Mouse (Mus musculus) hindbrain, postnatal 0 days (tissue): ENCODE results near the gene Qrfpr. TPM values are rescaled to one million over a fixed set of nuclear protein-coding genes. Genes with fewer than 3 reads are reported as not detected.

Experiments used
- ATAC-seq: fragments of 200-750 bp; cut with Nextera tagmentation; 2 replicates; pipeline ENCODE4 v1.8.0; 2017; ENCODE audit warnings: mild to moderate bottlenecking, moderate TSS enrichment, moderate library complexity
- DNase-seq: peaks from one replicate; pipeline ENCODE4 v3.0.0-alpha.2; 2015; ENCODE audit warnings: low spot score
- H3K27ac ChIP-seq: fragments of 300-500 bp; sonication (generic); 2 replicates; pipeline ENCODE4 v1.5.1; 2014; ENCODE audit warnings: mild to moderate bottlenecking
- H3K27me3 ChIP-seq: fragments of 300-500 bp; sonication (generic); 2 replicates; pipeline ENCODE4 v1.6.1; 2014; ENCODE audit warnings: low read length, mixed read lengths; ENCODE audit not compliant: insufficient read depth
- H3K36me3 ChIP-seq: fragments of 300-500 bp; sonication (generic); 2 replicates; pipeline ENCODE4 v1.6.1; 2014; ENCODE audit warnings: low read length, mixed read lengths; ENCODE audit not compliant: insufficient read depth
- H3K4me1 ChIP-seq: fragments of 300-500 bp; sonication (generic); 2 replicates; pipeline ENCODE4 v1.6.1; 2014; ENCODE audit warnings: antibody characterized with exemption, low read length, mixed read lengths; ENCODE audit not compliant: insufficient read depth
- H3K4me2 ChIP-seq: fragments of 300-500 bp; sonication (generic); 2 replicates; pipeline ENCODE4 v1.6.1; 2014; ENCODE audit warnings: low read depth, mild to moderate bottlenecking, low read length, moderate library complexity, mixed read lengths
- H3K4me3 ChIP-seq: fragments of 300-500 bp; sonication (generic); 2 replicates; pipeline ENCODE4 v1.5.1; 2014; ENCODE audit warnings: low read length
- H3K9ac ChIP-seq: fragments of 300-500 bp; sonication (generic); replicated peaks from 2 replicates; pipeline ENCODE4 v1.6.1; 2014; ENCODE audit warnings: mild to moderate bottlenecking, low read length, moderate library complexity, mixed read lengths
- H3K9me3 ChIP-seq: fragments of 300-500 bp; sonication (generic); 2 replicates; pipeline ENCODE4 v1.6.1; 2016; ENCODE audit warnings: low read length, mixed read lengths
- CTCF ChIP-seq: IDR thresholded peaks from 2 replicates; pipeline ENCODE4 v1.5.1; 2016; ENCODE audit warnings: antibody characterized with exemption, control low read depth, low read depth
- WGBS: fragments of 180-500 bp; shearing (Covaris S2); extraction: QIAGEN DNeasy Blood & Tissue Kit; methylation state at CpG from one replicate; pipeline ENCODE4 v1.1.7; 2014; 5-methylcytosine and 5-hydroxymethylcytosine counted together
- polyA plus RNA-seq: library from polyadenylated mRNA; unstranded; fragments of >200 nt; fragmentation: Nextera tagmentation; extraction: Ambion mirVana; gene quantifications from 2 replicates; pipeline ENCODE4 v1.2.1, GENCODE M21; 2015
- total RNA-seq: library from RNA; depleted of rRNA; stranded (reverse); fragments of >200 nt; gene quantifications from 2 replicates; pipeline ENCODE4 v1.2.3, GENCODE M21; 2014

Gene Qrfpr
- total and polyA plus RNA-seq, 2 experiments from 2014 or later, result 0.89 to 1.3 TPM

DNA sequence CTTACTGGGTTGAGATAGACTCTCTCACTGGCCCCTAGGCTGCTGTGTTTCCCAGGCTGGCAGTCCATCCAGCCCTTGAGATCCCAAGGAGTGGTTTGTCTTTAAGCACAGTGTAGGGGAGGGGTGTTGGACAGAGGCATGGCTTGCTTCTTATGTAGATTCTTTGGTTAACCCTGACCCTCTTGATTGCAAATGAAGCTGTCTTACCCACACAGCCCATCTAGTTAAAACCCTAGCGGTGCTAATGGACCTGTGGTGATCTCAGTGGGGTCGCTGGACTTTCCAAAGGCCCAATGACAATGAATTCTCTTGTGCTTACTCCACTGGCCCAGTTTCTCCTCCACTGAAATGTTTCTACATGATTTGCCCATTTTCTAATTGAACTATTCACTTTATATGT lies 1.2 kb upstream of the Qrfpr start:
- Histone ChIP-seq H3K27me3 (peaks cover 6% of the 10 kb centered on the region; the same call in 1 of the 2 replicates), H3K9me3 (no peaks in the 10 kb centered on the region), H3K27ac (no peak overlapping the region), H3K4me1 (peaks cover 6% of the 10 kb centered on the region; the same call in 1 of the 2 replicates), H3K4me2 (no peak overlapping the region), H3K36me3 (no peaks in the 10 kb centered on the region), H3K4me3 (no peak overlapping the region), H3K9ac (no peak overlapping the region)
- ATAC-seq, result 0 out of 2 replicates have a peak, but pooled peaks have one; percentile 49
- no peak for DNase-seq
- WGBS, result 7% methylated on average over 2 of the region's 2 CpGs
- no peak for TF ChIP-seq CTCF

DNA sequence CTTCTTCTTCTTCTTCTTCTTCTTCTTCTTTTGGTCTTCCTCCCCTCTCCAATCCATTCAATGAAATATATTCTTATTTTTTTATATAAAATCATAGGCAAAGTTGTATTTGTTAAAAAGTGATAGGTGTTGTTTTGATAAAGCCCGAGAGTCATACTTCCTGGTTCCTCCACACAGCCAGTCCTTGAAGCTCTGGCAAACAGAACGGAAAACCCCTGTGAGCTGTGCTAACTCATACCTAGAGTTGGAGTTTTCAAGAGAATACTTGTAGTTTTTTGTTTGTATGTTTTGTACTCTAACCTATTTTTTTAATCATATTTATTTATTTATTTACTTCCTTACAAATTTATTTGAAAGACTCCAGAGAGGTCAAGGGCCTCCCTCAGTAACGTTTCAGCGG lies 9.4 kb downstream of the Qrfpr start:
- Histone ChIP-seq H3K4me3 (no peak overlapping the region), H3K9ac (no peak overlapping the region), H3K9me3 (no peaks in the 10 kb centered on the region), H3K27me3 (no peaks in the 10 kb centered on the region), H3K27ac (no peak overlapping the region), H3K4me2 (no peak overlapping the region), H3K36me3 (no peaks in the 10 kb centered on the region), H3K4me1 (no peaks in the 10 kb centered on the region)
- ATAC-seq (no peak), DNase-seq (no peak)
- TF ChIP-seq CTCF, result no peak
- WGBS, result 80% methylated on average over 4 of the region's 4 CpGs

DNA sequence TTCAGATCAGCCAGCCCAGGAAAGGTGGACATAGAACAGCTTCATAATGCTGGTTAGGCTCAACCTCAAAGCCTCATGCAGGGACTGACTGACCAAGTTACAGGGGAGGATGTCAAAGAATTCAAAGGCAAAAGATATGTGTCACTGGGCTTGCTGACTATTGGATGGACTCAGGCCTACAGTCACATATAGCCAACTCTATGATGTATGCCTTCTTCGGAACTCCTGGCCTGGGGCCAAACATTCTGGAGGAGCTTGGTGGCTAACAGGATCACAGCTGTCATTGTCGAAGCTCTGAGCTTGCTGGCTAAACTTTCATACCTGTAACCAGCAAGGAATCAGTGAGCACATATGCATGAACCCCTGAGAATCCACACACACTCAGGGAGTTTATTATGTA lies 11.2 kb downstream of the Qrfpr start:
- Histone ChIP-seq H3K9me3 (no peaks in the 10 kb centered on the region), H3K4me2 (no peak overlapping the region), H3K4me3 (no peak overlapping the region), H3K27me3 (no peaks in the 10 kb centered on the region), H3K36me3 (no peaks in the 10 kb centered on the region), H3K27ac (no peak overlapping the region), H3K9ac (no peak overlapping the region), H3K4me1 (no peaks in the 10 kb centered on the region)
- no peak for DNase-seq
- WGBS, result 43% methylated on average over 2 of the region's 2 CpGs
- TF ChIP-seq CTCF, result no peak
- ATAC-seq, result no peak

DNA sequence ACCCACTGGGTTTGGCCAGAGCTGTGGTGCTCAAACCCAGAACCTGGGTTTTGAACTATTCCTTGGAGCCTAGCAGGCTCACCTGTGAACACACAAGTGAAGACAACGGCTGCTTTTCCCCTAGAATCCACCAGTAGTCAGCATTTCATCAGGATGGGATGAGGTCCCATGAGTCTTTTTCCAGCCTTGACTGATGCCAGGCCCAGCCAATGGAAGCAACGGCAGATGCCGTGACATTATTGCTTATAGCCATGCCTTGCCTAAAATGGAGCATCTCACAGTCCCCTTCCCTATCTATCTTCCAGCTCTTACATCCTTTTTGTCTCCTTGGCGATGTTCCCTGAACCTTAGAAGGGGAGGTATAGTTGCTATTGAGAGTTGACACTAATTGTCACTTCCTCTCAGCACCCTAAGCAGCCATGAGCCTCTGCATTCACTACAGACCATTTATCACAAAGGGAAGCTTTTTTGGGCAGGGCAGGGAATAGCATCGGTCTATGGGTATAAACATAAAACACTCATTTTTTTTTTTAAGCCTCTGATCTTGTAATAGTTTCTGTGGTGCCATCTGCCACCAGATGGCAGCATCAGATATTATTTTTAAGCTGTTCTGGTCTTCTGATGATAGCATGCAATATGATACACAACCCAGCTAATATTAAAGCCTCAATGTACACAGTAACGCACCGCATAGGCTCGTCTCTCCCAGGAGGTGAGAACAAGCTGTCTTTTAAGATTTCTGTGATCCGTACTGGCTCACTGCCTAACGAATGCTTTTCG lies 12.1 kb downstream of the Qrfpr start:
- no peaks in the 10 kb centered on the region for H3K4me1 ChIP-seq
- no peaks in the 10 kb centered on the region for H3K27me3 ChIP-seq
- H3K9ac ChIP-seq, result no peak overlapping the region
- H3K36me3 ChIP-seq, result no peaks in the 10 kb centered on the region
- H3K4me2 ChIP-seq, result no peak overlapping the region
- ATAC-seq (peak; percentile 76), DNase-seq (peak; percentile 84)
- no peaks in the 10 kb centered on the region for H3K9me3 ChIP-seq
- TF ChIP-seq CTCF, result peak; percentile 72
- H3K4me3 ChIP-seq, result no peak overlapping the region
- WGBS, result 51% methylated on average over 11 of the region's 11 CpGs
- H3K27ac ChIP-seq, result no peak overlapping the region

DNA sequence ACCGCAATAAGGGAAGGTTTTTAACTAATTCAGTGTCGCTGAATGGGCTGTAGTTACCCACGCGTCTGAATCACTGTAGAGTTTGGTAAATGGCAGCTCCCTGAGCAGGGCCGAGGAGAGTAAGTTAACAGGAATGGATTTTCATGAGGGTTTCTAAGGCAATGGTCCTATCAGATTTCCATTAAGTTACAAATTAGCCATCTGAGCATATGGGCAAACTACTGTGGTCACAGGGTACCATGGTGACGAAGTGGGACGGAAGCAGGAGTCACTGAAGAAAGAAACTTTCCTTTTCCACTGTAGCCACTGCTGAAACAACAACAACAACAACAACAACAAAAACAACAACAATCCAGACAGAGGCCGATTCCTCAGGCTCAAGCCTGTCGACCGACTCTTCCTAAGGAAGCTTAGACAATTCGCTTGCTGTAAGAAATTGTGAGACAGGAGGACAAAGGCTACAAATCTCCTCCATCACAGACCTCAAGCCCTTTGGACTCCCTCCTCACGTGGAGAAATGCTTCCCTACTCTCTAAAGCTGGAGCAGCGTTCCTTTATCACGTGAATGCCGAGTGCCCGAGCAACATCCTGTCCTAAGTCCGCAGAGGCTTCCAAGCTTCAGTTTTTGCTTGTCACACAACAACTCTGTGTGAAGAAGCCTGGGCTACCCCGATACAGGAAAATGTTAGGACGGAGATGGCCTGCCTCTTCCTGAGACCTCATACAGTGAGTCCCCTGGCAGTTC lies 14.4 kb downstream of the Qrfpr start:
- no peaks in the 10 kb centered on the region for H3K27me3 ChIP-seq
- no peak for TF ChIP-seq CTCF
- 75% methylated on average over 19 of the region's 19 CpGs for WGBS
- H3K27ac ChIP-seq, result no peak overlapping the region
- no peak for DNase-seq
- no peak overlapping the region for H3K4me2 ChIP-seq
- H3K4me1 ChIP-seq, result no peaks in the 10 kb centered on the region
- H3K36me3 ChIP-seq, result no peaks in the 10 kb centered on the region
- no peak overlapping the region for H3K9ac ChIP-seq
- ATAC-seq, result no peak
- H3K4me3 ChIP-seq, result no peak overlapping the region
- H3K9me3 ChIP-seq, result no peaks in the 10 kb centered on the region

DNA sequence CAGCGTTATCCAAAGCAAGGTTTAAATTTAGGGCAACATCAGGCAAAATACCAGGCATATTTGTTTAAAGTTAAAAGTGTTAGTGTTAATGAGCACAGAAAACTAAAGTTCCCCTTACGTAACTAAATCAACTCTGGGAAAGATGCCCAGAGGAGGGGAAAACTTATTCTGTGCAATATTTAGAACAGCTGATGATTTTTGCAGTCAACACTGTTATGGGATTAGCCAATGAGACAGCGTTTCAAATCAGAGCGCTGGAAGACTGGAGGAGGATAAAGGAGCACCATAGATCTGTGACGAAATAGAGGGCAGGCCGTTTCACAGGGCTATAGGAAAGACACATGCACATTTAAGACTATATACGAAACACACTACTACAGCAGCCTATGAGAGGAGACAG lies 19.2 kb downstream of the Qrfpr start:
- Histone ChIP-seq H3K36me3 (no peaks in the 10 kb centered on the region), H3K4me2 (no peak overlapping the region), H3K4me3 (no peak overlapping the region), H3K4me1 (no peaks in the 10 kb centered on the region), H3K27me3 (no peaks in the 10 kb centered on the region), H3K27ac (no peak overlapping the region), H3K9me3 (no peaks in the 10 kb centered on the region), H3K9ac (no peak overlapping the region)
- DNase-seq, result no peak
- ATAC-seq, result no peak
- 69% methylated on average over 7 of the region's 7 CpGs for WGBS
- no peak for TF ChIP-seq CTCF

DNA sequence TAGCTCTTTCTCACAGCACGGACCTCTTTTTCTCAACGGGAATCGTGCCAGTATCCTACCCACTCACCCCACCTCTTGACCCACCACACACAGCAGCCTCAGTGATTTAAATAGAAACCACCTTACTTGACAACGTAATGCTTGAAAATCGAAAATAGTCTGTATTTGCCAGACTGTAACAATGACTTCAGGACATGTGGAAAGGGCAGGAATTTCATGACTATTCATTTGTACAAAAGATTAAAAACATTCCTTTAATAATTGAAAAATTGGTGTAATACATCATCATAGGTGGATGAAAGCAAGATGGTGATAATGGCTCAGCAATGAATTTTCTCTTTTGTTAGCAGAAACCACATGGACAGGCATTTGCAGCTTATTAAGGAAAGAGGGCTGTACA lies 21.0 kb downstream of the Qrfpr start:
- no peaks in the 10 kb centered on the region for H3K36me3 ChIP-seq
- no peak overlapping the region for H3K4me2 ChIP-seq
- no peak for DNase-seq
- ATAC-seq, result no peak
- no peaks in the 10 kb centered on the region for H3K27me3 ChIP-seq
- no peaks in the 10 kb centered on the region for H3K4me1 ChIP-seq
- H3K9me3 ChIP-seq, result no peaks in the 10 kb centered on the region
- 52% methylated on average over 5 of the region's 5 CpGs for WGBS
- H3K9ac ChIP-seq, result no peak overlapping the region
- H3K4me3 ChIP-seq, result no peak overlapping the region
- no peak for TF ChIP-seq CTCF
- H3K27ac ChIP-seq, result no peak overlapping the region
